ENCODE assay signal across 8 mouse cellular contexts in the genomic region with DNA sequence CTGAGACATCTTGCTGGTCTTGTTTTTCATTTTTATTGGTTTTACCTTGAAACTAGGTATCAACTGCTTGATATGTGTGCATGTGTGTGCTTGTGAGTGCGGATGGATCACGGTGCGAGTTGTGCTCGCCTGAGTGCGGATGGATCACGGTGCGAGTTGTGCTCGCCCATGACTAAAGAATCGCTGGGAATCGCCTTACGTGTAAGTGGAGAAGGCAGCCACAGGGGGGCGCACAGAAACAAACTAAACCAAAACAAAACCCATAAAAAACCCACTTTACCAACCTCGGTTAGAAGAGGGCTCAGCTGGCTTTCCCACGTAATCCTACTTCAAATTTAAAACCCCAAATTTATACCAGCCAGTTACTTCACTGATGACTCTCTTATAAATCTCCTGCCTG. TPM values are rescaled to one million over a fixed set of nuclear protein-coding genes. Genes with fewer than 3 reads are reported as not detected.
DNase-seq lines count a peak whose midpoint lies in the region; ATAC-seq and TF ChIP-seq lines count a peak whose summit lies in the region.

No protein-coding gene starts in this region.

- no peak overlapping the region for H3K9ac ChIP-seq in intestine, embryonic 14.5 days (ENCODE audit: low read length)
- H3K9ac ChIP-seq in intestine, embryonic 15.5 days: no peak overlapping the region
- no peak overlapping the region for H3K9ac ChIP-seq in embryonic facial prominence, embryonic 11.5 days (replicated peaks; ENCODE audit: low read length)
- H3K9ac ChIP-seq in stomach, postnatal 0 days (ENCODE audit: low read length): no peak overlapping the region

- peak; percentile 79 for DNase-seq in intestine, embryonic 14.5 days (ENCODE audit: low spot score)
- DNase-seq in CD8-positive naive resting alpha-beta T cell, adult 2 months (ENCODE audit: low read depth in 2 of 2, low spot score in 2 of 2): peak; percentile 10 to 39
- peak; percentile 66 for DNase-seq in adrenal gland, postnatal 25 days
- peak; percentile 68 for DNase-seq in embryonic facial prominence, embryonic 11.5 days (ENCODE audit: low spot score)
- peak; percentile 37 to 80 for DNase-seq in layer of hippocampus, adult 18-20 months (ENCODE audit: low spot score in 2 of 2)
- peak; percentile 51 for DNase-seq in stomach, postnatal 0 days (ENCODE audit: low spot score)

- TF ChIP-seq EP300 in stomach, postnatal 0 days (optimal IDR thresholded peaks at IDR 0.05): no peak

- H3K4me3 ChIP-seq in intestine, embryonic 14.5 days (ENCODE audit: low read depth, low read length): no peak overlapping the region
- no peak overlapping the region for H3K4me3 ChIP-seq in intestine, embryonic 15.5 days (replicated peaks)
- no peak overlapping the region for H3K4me3 ChIP-seq in embryonic facial prominence, embryonic 11.5 days (ENCODE audit: low read depth, low read length)
- no peak overlapping the region for H3K4me3 ChIP-seq in stomach, postnatal 0 days (ENCODE audit: low read depth, low read length)

- H3K4me2 ChIP-seq in intestine, embryonic 14.5 days (ENCODE audit: low read length): no peak overlapping the region
- no peak overlapping the region for H3K4me2 ChIP-seq in intestine, embryonic 15.5 days (replicated peaks)
- H3K4me2 ChIP-seq in embryonic facial prominence, embryonic 11.5 days (ENCODE audit: low read depth, low read length): no peak overlapping the region
- no peak overlapping the region for H3K4me2 ChIP-seq in stomach, postnatal 0 days (replicated peaks; ENCODE audit: low read depth)

- no peak overlapping the region for H3K27ac ChIP-seq in intestine, embryonic 14.5 days (ENCODE audit: low read depth)
- H3K27ac ChIP-seq in intestine, embryonic 15.5 days: no peak overlapping the region
- no peak overlapping the region for H3K27ac ChIP-seq in embryonic facial prominence, embryonic 11.5 days (replicated peaks; ENCODE audit: low read depth, low read length)
- H3K27ac ChIP-seq in stomach, postnatal 0 days (replicated peaks): no peak overlapping the region

- WGBS in intestine, embryonic 14.5 days: 32% methylated on average over 14 of the region's 14 CpGs
- 31% methylated on average over 14 of the region's 14 CpGs for WGBS in intestine, embryonic 15.5 days
- 32% methylated on average over 14 of the region's 14 CpGs for WGBS in embryonic facial prominence, embryonic 11.5 days
- WGBS in stomach, postnatal 0 days: 31% methylated on average over 14 of the region's 14 CpGs

- no peaks in the 10 kb centered on the region for H3K4me1 ChIP-seq in intestine, embryonic 14.5 days (replicated peaks; ENCODE audit: control insufficient read depth, insufficient read depth, low read length)
- H3K4me1 ChIP-seq in intestine, embryonic 15.5 days (replicated peaks): peaks cover 6% of the 10 kb centered on the region; the same call in 1 of the 2 replicates
- no peaks in the 10 kb centered on the region for H3K4me1 ChIP-seq in embryonic facial prominence, embryonic 11.5 days (ENCODE audit: control insufficient read depth, insufficient read depth, low read length)
- H3K4me1 ChIP-seq in stomach, postnatal 0 days (replicated peaks; ENCODE audit: control insufficient read depth, insufficient read depth): no peaks in the 10 kb centered on the region

- no peak for ATAC-seq in intestine, embryonic 14.5 days (replicated peaks; ENCODE audit: low FRiP score, low TSS enrichment, low read depth)
- ATAC-seq in intestine, embryonic 15.5 days: no peak
- ATAC-seq in embryonic facial prominence, embryonic 11.5 days (replicated peaks; ENCODE audit: insufficient number of reproducible peaks, low FRiP score, low TSS enrichment, low read depth): no peak
- peak; percentile 66 for ATAC-seq in megakaryocyte, adult 5-6 weeks (ENCODE audit: poor library complexity, severe bottlenecking)
- ATAC-seq in stomach, postnatal 0 days (ENCODE audit: low FRiP score, low TSS enrichment): no peak

- H3K36me3 ChIP-seq in intestine, embryonic 14.5 days (ENCODE audit: control insufficient read depth, insufficient read depth, low read length): no peaks in the 10 kb centered on the region
- H3K36me3 ChIP-seq in intestine, embryonic 15.5 days: no peaks in the 10 kb centered on the region
- H3K36me3 ChIP-seq in embryonic facial prominence, embryonic 11.5 days (replicated peaks; ENCODE audit: control insufficient read depth, insufficient read depth, low read depth, low read length): no peaks in the 10 kb centered on the region
- H3K36me3 ChIP-seq in stomach, postnatal 0 days (ENCODE audit: control insufficient read depth, insufficient read depth, low read length): no peaks in the 10 kb centered on the region

- TF ChIP-seq CTCF in stomach, postnatal 0 days (IDR thresholded peaks at IDR 0.05; ENCODE audit: low read depth): peak; percentile 74

- no peaks in the 10 kb centered on the region for H3K9me3 ChIP-seq in intestine, embryonic 14.5 days (ENCODE audit: control insufficient read depth, low read length)
- H3K9me3 ChIP-seq in intestine, embryonic 15.5 days: no peaks in the 10 kb centered on the region
- no peaks in the 10 kb centered on the region for H3K9me3 ChIP-seq in embryonic facial prominence, embryonic 11.5 days (replicated peaks; ENCODE audit: control insufficient read depth, low read length)
- H3K9me3 ChIP-seq in stomach, postnatal 0 days (ENCODE audit: control insufficient read depth, low read length): no peaks in the 10 kb centered on the region

- H3K27me3 ChIP-seq in intestine, embryonic 14.5 days (replicated peaks; ENCODE audit: control insufficient read depth, insufficient read depth, low read length): no peaks in the 10 kb centered on the region
- H3K27me3 ChIP-seq in intestine, embryonic 15.5 days (replicated peaks): no peaks in the 10 kb centered on the region
- H3K27me3 ChIP-seq in embryonic facial prominence, embryonic 11.5 days (ENCODE audit: control insufficient read depth, insufficient read depth, low read length): no peaks in the 10 kb centered on the region
- no peaks in the 10 kb centered on the region for H3K27me3 ChIP-seq in stomach, postnatal 0 days (ENCODE audit: control insufficient read depth, insufficient read depth, low read length)

RNA-seq across cellular contexts. Expression of a gene that starts 9.3 kb away (rescaled TPM):
- 2.9 and 3.2 TPM in 2 replicates for polyA plus RNA-seq in intestine, embryonic 14.5 days (2014; fragmentation: Nextera tagmentation; extraction: Ambion mirVana)
- 12.7 and 15.8 TPM in 2 replicates for polyA plus RNA-seq in intestine, embryonic 15.5 days (2015; fragmentation: Nextera tagmentation; extraction: Ambion mirVana)
- not detected in 2 replicates for total RNA-seq in adrenal gland, postnatal 25 days (2021)
- polyA plus RNA-seq in embryonic facial prominence, embryonic 11.5 days (2014; fragmentation: Nextera tagmentation; extraction: Ambion mirVana): 1.1 TPM in 1 of 2 replicates, not detected in the other
- total RNA-seq in layer of hippocampus, adult 18-20 months (2021): 1 to 10 TPM in 1 of 2 experiments, under 1 TPM in 1; 0.58 to 1.4 TPM
- 0.11 and 1.5 TPM in 2 replicates for total RNA-seq in megakaryocyte, adult 5-6 weeks (2015)
- total RNA-seq in megakaryocyte, adult 5-6 weeks (2017): 0.48 and 15.2 TPM in 2 replicates
- 0.06 TPM in 1 of 2 replicates, not detected in the other for polyA plus RNA-seq in stomach, postnatal 0 days (2015; fragmentation: Nextera tagmentation; extraction: Ambion mirVana)

Comparison
In these comparisons a context has a peak if more than half of its experiments do, and no peak if none do; other contexts are left out.
1. DNase-seq: peak in every context shown above with its lines; median percentile 79 in intestine, embryonic 14.5 days; 68 in embryonic facial prominence, embryonic 11.5 days; 66 in adrenal gland, postnatal 25 days; 58 in layer of hippocampus, adult 18-20 months; 51 in stomach, postnatal 0 days; 24 in CD8-positive naive resting alpha-beta T cell, adult 2 months.